In the genomic region with DNA sequence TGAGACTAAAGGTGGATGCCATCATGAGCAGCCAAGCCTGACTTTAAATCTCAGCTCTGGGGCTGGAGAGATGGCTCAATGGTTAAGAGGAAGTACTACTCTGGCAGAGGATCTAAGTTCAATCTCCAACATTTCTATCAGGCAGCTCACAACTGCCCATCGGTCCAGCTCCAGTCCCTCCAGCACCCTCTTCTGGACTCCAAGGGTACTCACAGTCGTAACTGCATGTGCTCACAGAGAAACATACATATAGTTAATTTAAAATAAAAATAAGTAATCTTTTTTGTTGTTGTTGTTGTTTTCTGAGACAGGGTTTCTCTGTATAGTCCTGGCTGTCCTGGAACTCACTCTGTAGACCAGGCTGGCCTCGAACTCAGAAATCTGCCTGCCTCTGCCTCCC, we compare ENCODE assay signal across 14 mouse cellular contexts. TPM values are rescaled to one million over a fixed set of nuclear protein-coding genes. Genes with fewer than 3 reads are reported as not detected.
DNase-seq lines count a peak whose midpoint lies in the region; ATAC-seq and TF ChIP-seq lines count a peak whose summit lies in the region.
"Had no signal": no experiment of that assay in that cellular context is flagged by ENCODE, and none has a peak within 500 bp of the region (broad histone marks: within the 10 kb centered on the region; RNA-seq: fewer than 3 reads in every experiment).

No protein-coding gene starts in this region.

- peak; percentile 19; the same call in 1 of the 2 replicates for TF ChIP-seq CTCF in forebrain, postnatal 0 days (IDR thresholded peaks at IDR 0.05; ENCODE audit: low read depth)
- peak; percentile 34 for TF ChIP-seq CTCF in liver, embryonic 14.5 days (IDR thresholded peaks at IDR 0.05; ENCODE audit: low read depth)
- peak in 1 of 2 experiments; percentile 61; a peak in 3 of 4 replicates for TF ChIP-seq CTCF in CH12.LX (conservative IDR thresholded peaks at IDR 0.05 in 1 of 2, IDR thresholded peaks at IDR 0.05 in 1 of 2; ENCODE audit: low read depth in 2 of 2, low read length in 2 of 2)
- TF ChIP-seq CTCF in brain, embryonic 14.5 days (IDR thresholded peaks at IDR 0.05; ENCODE audit: borderline replicate concordance, extremely low read depth, insufficient read depth, insufficient read length), result peak; percentile 45; the same call in 1 of the 2 replicates

- no peak overlapping the region for H3K9ac ChIP-seq in forebrain, postnatal 0 days
- no peak overlapping the region for H3K9ac ChIP-seq in forebrain, embryonic 15.5 days (replicated peaks)
- H3K9ac ChIP-seq in liver, embryonic 14.5 days (replicated peaks), result no peak overlapping the region
- H3K9ac ChIP-seq in CH12.LX (ENCODE audit: insufficient read depth, low read depth), result no peak overlapping the region
- H3K9ac ChIP-seq in hindbrain, embryonic 13.5 days, result no peak overlapping the region
- H3K9ac ChIP-seq: embryonic facial prominence, embryonic 15.5 days; forebrain, embryonic 13.5 days had no signal

- TF ChIP-seq POLR2A in CH12.LX (IDR thresholded peaks at IDR 0.05; ENCODE audit: low read depth, low read length), result no peak
- no peak for TF ChIP-seq POLR2A in brain, embryonic 14.5 days (IDR thresholded peaks at IDR 0.05; ENCODE audit: borderline replicate concordance, extremely low read depth, insufficient read depth, insufficient read length, poor library complexity, severe bottlenecking)

- H3K36me3 ChIP-seq in forebrain, postnatal 0 days (ENCODE audit: insufficient read depth), result no peaks in the 10 kb centered on the region
- H3K36me3 ChIP-seq in forebrain, embryonic 15.5 days, result no peaks in the 10 kb centered on the region
- H3K36me3 ChIP-seq in liver, embryonic 14.5 days (replicated peaks; ENCODE audit: control insufficient read depth, insufficient read depth, low read depth), result no peaks in the 10 kb centered on the region
- H3K36me3 ChIP-seq in CH12.LX (replicated peaks in 1 of 2; ENCODE audit: control insufficient read depth in 1 of 2, insufficient read depth in 1 of 2, low read length in 1 of 2), result no peaks in the 10 kb centered on the region
- H3K36me3 ChIP-seq in hindbrain, embryonic 13.5 days, result no peaks in the 10 kb centered on the region
- H3K36me3 ChIP-seq: embryonic facial prominence, embryonic 15.5 days had no signal

- ATAC-seq in forebrain, postnatal 0 days, result no peak
- no peak for ATAC-seq in forebrain, embryonic 15.5 days (replicated peaks)
- ATAC-seq in liver, embryonic 14.5 days (ENCODE audit: insufficient read depth), result no peak
- no peak for ATAC-seq in hindbrain, embryonic 13.5 days (ENCODE audit: low FRiP score)
- ATAC-seq: forebrain, embryonic 13.5 days; hindbrain, embryonic 16.5 days had no signal

- no peaks in the 10 kb centered on the region for H3K9me3 ChIP-seq in forebrain, postnatal 0 days (ENCODE audit: low read length)
- H3K9me3 ChIP-seq in forebrain, embryonic 15.5 days, result no peaks in the 10 kb centered on the region
- H3K9me3 ChIP-seq in liver, embryonic 14.5 days (ENCODE audit: control insufficient read depth, low read length), result no peaks in the 10 kb centered on the region
- H3K9me3 ChIP-seq in CH12.LX (replicated peaks; ENCODE audit: low read length), result peaks cover 7% of the 10 kb centered on the region
- no peaks in the 10 kb centered on the region for H3K9me3 ChIP-seq in hindbrain, embryonic 13.5 days
- H3K9me3 ChIP-seq: embryonic facial prominence, embryonic 15.5 days; forebrain, embryonic 13.5 days had no signal

- H3K4me3 ChIP-seq in forebrain, postnatal 0 days (ENCODE audit: low read depth, low read length), result no peak overlapping the region
- H3K4me3 ChIP-seq in forebrain, embryonic 15.5 days, result no peak overlapping the region
- H3K4me3 ChIP-seq in liver, embryonic 14.5 days (ENCODE audit: insufficient read depth in 1 of 2, low read depth in 2 of 2, low read length in 2 of 2), result no peak overlapping the region
- no peak overlapping the region for H3K4me3 ChIP-seq in CH12.LX (replicated peaks in 1 of 3; ENCODE audit: low read depth in 2 of 3, low read length in 2 of 3, poor library complexity in 1 of 3)
- H3K4me3 ChIP-seq in hindbrain, embryonic 13.5 days, result no peak overlapping the region
- H3K4me3 ChIP-seq: embryonic facial prominence, embryonic 15.5 days; forebrain, embryonic 13.5 days had no signal

- no peak for TF ChIP-seq EP300 in liver, embryonic 14.5 days (IDR thresholded peaks at IDR 0.05; ENCODE audit: low read depth)
- TF ChIP-seq EP300 in CH12.LX (IDR thresholded peaks at IDR 0.05; ENCODE audit: low read length), result no peak

- 92% methylated on average over 3 of the region's 3 CpGs for WGBS in forebrain, postnatal 0 days
- WGBS in forebrain, embryonic 15.5 days, result 92% methylated on average over 3 of the region's 3 CpGs
- WGBS in liver, embryonic 14.5 days (ENCODE audit: insufficient replicate concordance), result 53% methylated on average over 3 of the region's 3 CpGs
- 89% methylated on average over 3 of the region's 3 CpGs for WGBS in hindbrain, embryonic 13.5 days

- in situ Hi-C loops in CH12.LX (cut with MboI; ENCODE audit: low pct_ligation_motif_present, low pct_unique_long_range_greater_than_20kb, low sequenced_read_pairs), result no loop called here

- no peaks in the 10 kb centered on the region for H3K27me3 ChIP-seq in forebrain, postnatal 0 days (ENCODE audit: insufficient read depth, low read length)
- no peaks in the 10 kb centered on the region for H3K27me3 ChIP-seq in forebrain, embryonic 15.5 days
- H3K27me3 ChIP-seq in liver, embryonic 14.5 days (ENCODE audit: control insufficient read depth, insufficient read depth, low read length), result peaks cover 36% of the 10 kb centered on the region
- peaks cover 31% of the 10 kb centered on the region for H3K27me3 ChIP-seq in CH12.LX (replicated peaks)
- H3K27me3 ChIP-seq in hindbrain, embryonic 13.5 days, result 0 out of 2 replicates have a peak, but pooled peaks cover under 1% of the 10 kb centered on the region
- H3K27me3 ChIP-seq: embryonic facial prominence, embryonic 15.5 days; forebrain, embryonic 13.5 days had no signal

- H3K4me1 ChIP-seq in forebrain, postnatal 0 days (ENCODE audit: insufficient read depth), result no peaks in the 10 kb centered on the region
- peaks cover 25% of the 10 kb centered on the region for H3K4me1 ChIP-seq in forebrain, embryonic 15.5 days
- H3K4me1 ChIP-seq in liver, embryonic 14.5 days (replicated peaks; ENCODE audit: control insufficient read depth in 2 of 2, insufficient read depth in 2 of 2, low read length in 1 of 2), result no peaks in the 10 kb centered on the region
- H3K4me1 ChIP-seq in CH12.LX (ENCODE audit: control insufficient read depth in 1 of 2, insufficient read depth in 2 of 2), result 0 out of 4 replicates have a peak, but pooled peaks cover 0 to 2% of the 10 kb centered on the region in 2 experiments
- peaks cover 31% of the 10 kb centered on the region for H3K4me1 ChIP-seq in hindbrain, embryonic 13.5 days (replicated peaks)

- no peaks in the 10 kb centered on the region for H3K79me2 ChIP-seq in CH12.LX (replicated peaks; ENCODE audit: control insufficient read depth, extremely low read depth, insufficient read depth, poor library complexity, severe bottlenecking)

- no peak overlapping the region for H3K4me2 ChIP-seq in forebrain, postnatal 0 days (ENCODE audit: low read depth)
- no peak overlapping the region for H3K4me2 ChIP-seq in forebrain, embryonic 15.5 days (replicated peaks)
- H3K4me2 ChIP-seq in liver, embryonic 14.5 days (ENCODE audit: low read depth), result no peak overlapping the region
- no peak overlapping the region for H3K4me2 ChIP-seq in CH12.LX (ENCODE audit: insufficient read depth, low read depth, poor library complexity, severe bottlenecking)
- no peak overlapping the region for H3K4me2 ChIP-seq in hindbrain, embryonic 13.5 days
- H3K4me2 ChIP-seq: embryonic facial prominence, embryonic 15.5 days; forebrain, embryonic 13.5 days had no signal

- dilution Hi-C loops in CH12.LX (cut with MboI; ENCODE audit: extremely low pct_ligation_motif_present, extremely low pct_unique_long_range_greater_than_20kb, low sequenced_read_pairs), result no loop called here

- H3K27ac ChIP-seq in forebrain, postnatal 0 days (ENCODE audit: low read depth, low read length), result no peak overlapping the region
- H3K27ac ChIP-seq in forebrain, embryonic 15.5 days (replicated peaks), result no peak overlapping the region
- H3K27ac ChIP-seq in liver, embryonic 14.5 days, result no peak overlapping the region
- no peak overlapping the region for H3K27ac ChIP-seq in CH12.LX (ENCODE audit: insufficient read depth, low read depth)
- H3K27ac ChIP-seq in hindbrain, embryonic 13.5 days, result no peak overlapping the region
- H3K27ac ChIP-seq: embryonic facial prominence, embryonic 15.5 days; forebrain, embryonic 13.5 days had no signal

- no peak for DNase-seq in forebrain, postnatal 0 days
- no peak for DNase-seq in liver, embryonic 14.5 days (ENCODE audit: low read depth in 3 of 3, low spot score in 3 of 3)
- DNase-seq in liver (no peak), CH12.LX (ENCODE audit: extremely low read depth) (peak; percentile 35)
- peak; percentile 35 for DNase-seq in brain, embryonic 14.5 days (ENCODE audit: low read depth)
- DNase-seq in cerebellum, adult 18-20 months, result no peak
- DNase-seq: cerebellum, adult 9-11 months; gastrocnemius, postnatal 25 days; lung, postnatal 10 days had no signal

- TF ChIP-seq RAD21 in CH12.LX (IDR thresholded peaks at IDR 0.05; ENCODE audit: low read depth, low read length), result peak; percentile 41

RNA-seq across cellular contexts. Expression of a gene that starts 4.3 kb away (rescaled TPM):
- 12.0 and 15.2 TPM in 2 replicates for total RNA-seq in forebrain, postnatal 0 days (2014; rRNA removed)
- polyA plus RNA-seq in forebrain, postnatal 0 days (2015; fragmentation: Nextera tagmentation; extraction: Ambion mirVana), result 4.5 and 4.6 TPM in 2 replicates
- 18.4 and 20.3 TPM in 2 replicates for polyA plus RNA-seq in forebrain, embryonic 15.5 days (2015; fragmentation: Nextera tagmentation; extraction: Ambion mirVana)
- polyA plus RNA-seq in liver, embryonic 14.5 days (2012; rRNA removed), result 0.91 and 1.1 TPM in 2 replicates
- 0.28 and 0.47 TPM in 2 replicates for polyA plus RNA-seq in liver, embryonic 14.5 days (2014; fragmentation: Nextera tagmentation; extraction: Ambion mirVana)
- 0.08 and 0.13 TPM in 2 replicates for total RNA-seq in CH12.LX (2012; rRNA removed)
- total RNA-seq in CH12.LX (2014; rRNA removed), result 0.23 and 0.35 TPM in 2 replicates
- 0.15 and 0.20 TPM in 2 replicates for polyA plus RNA-seq in CH12.LX (2012; ENCODE audit: insufficient read length, low read depth)
- polyA plus RNA-seq in brain, embryonic 14.5 days (2012; rRNA removed), result 35.6 and 59.4 TPM in 2 replicates
- 10.5 and 11.8 TPM in 2 replicates for polyA plus RNA-seq in hindbrain, embryonic 13.5 days (2015; fragmentation: Nextera tagmentation; extraction: Ambion mirVana)

RNA-seq across cellular contexts. Expression of a gene that starts 20.7 kb away (rescaled TPM):
- 2.6 and 5.5 TPM in 2 replicates for total RNA-seq in forebrain, postnatal 0 days (2014; rRNA removed)
- polyA plus RNA-seq in forebrain, postnatal 0 days (2015; fragmentation: Nextera tagmentation; extraction: Ambion mirVana), result 3.7 and 5.9 TPM in 2 replicates
- 8.2 and 10.1 TPM in 2 replicates for polyA plus RNA-seq in forebrain, embryonic 15.5 days (2015; fragmentation: Nextera tagmentation; extraction: Ambion mirVana)
- 0.08 and 0.17 TPM in 2 replicates for polyA plus RNA-seq in liver, embryonic 14.5 days (2012; rRNA removed)
- polyA plus RNA-seq in liver, embryonic 14.5 days (2014; fragmentation: Nextera tagmentation; extraction: Ambion mirVana), result not detected in 2 replicates
- total RNA-seq in CH12.LX (2012; rRNA removed) (0.42 TPM in 1 of 2 replicates, not detected in the other), CH12.LX (2014; rRNA removed) (0.46 and 0.63 TPM in 2 replicates)
- polyA plus RNA-seq in CH12.LX (2012; ENCODE audit: insufficient read length, low read depth), result 0.38 TPM in 1 of 2 replicates, not detected in the other
- polyA plus RNA-seq in brain, embryonic 14.5 days (2012; rRNA removed), result 3.6 and 4.6 TPM in 2 replicates
- 2.8 and 5.3 TPM in 2 replicates for polyA plus RNA-seq in hindbrain, embryonic 13.5 days (2015; fragmentation: Nextera tagmentation; extraction: Ambion mirVana)

RNA-seq across cellular contexts. Expression of a gene that starts 43.7 kb away (rescaled TPM):
- 29.5 and 31.1 TPM in 2 replicates for total RNA-seq in forebrain, postnatal 0 days (2014; rRNA removed)
- 25.2 and 45.5 TPM in 2 replicates for polyA plus RNA-seq in forebrain, postnatal 0 days (2015; fragmentation: Nextera tagmentation; extraction: Ambion mirVana)
- 77.6 and 80.8 TPM in 2 replicates for polyA plus RNA-seq in forebrain, embryonic 15.5 days (2015; fragmentation: Nextera tagmentation; extraction: Ambion mirVana)
- polyA plus RNA-seq in liver, embryonic 14.5 days (2012; rRNA removed), result 7.5 and 7.8 TPM in 2 replicates
- polyA plus RNA-seq in liver, embryonic 14.5 days (2014; fragmentation: Nextera tagmentation; extraction: Ambion mirVana), result 14.1 and 16.4 TPM in 2 replicates
- 15.4 and 16.6 TPM in 2 replicates for total RNA-seq in CH12.LX (2012; rRNA removed)
- total RNA-seq in CH12.LX (2014; rRNA removed), result 10.2 and 11.5 TPM in 2 replicates
- 24.7 and 27.4 TPM in 2 replicates for polyA plus RNA-seq in CH12.LX (2012; ENCODE audit: insufficient read length, low read depth)
- 46.1 and 58.4 TPM in 2 replicates for polyA plus RNA-seq in brain, embryonic 14.5 days (2012; rRNA removed)
- 83.4 and 86.1 TPM in 2 replicates for polyA plus RNA-seq in hindbrain, embryonic 13.5 days (2015; fragmentation: Nextera tagmentation; extraction: Ambion mirVana)

Comparison
In these comparisons a context has a peak if more than half of its experiments do, and no peak if none do; other contexts are left out.
1. DNase-seq: peak in CH12.LX (single experiment) and brain, embryonic 14.5 days (single experiment); none in forebrain, postnatal 0 days (single experiment), liver, embryonic 14.5 days (0 of 3), liver (single experiment) and cerebellum, adult 18-20 months (0 of 2).